Mouse (Mus musculus): ENCODE data around the gene Amigo3. TPM values are rescaled to one million over a fixed set of nuclear protein-coding genes. Genes with fewer than 3 reads are reported as not detected.

Amigo3 gene
- polyA plus RNA-seq, 1 experiment from 2014 or later: 2.9 TPM

DNA sequence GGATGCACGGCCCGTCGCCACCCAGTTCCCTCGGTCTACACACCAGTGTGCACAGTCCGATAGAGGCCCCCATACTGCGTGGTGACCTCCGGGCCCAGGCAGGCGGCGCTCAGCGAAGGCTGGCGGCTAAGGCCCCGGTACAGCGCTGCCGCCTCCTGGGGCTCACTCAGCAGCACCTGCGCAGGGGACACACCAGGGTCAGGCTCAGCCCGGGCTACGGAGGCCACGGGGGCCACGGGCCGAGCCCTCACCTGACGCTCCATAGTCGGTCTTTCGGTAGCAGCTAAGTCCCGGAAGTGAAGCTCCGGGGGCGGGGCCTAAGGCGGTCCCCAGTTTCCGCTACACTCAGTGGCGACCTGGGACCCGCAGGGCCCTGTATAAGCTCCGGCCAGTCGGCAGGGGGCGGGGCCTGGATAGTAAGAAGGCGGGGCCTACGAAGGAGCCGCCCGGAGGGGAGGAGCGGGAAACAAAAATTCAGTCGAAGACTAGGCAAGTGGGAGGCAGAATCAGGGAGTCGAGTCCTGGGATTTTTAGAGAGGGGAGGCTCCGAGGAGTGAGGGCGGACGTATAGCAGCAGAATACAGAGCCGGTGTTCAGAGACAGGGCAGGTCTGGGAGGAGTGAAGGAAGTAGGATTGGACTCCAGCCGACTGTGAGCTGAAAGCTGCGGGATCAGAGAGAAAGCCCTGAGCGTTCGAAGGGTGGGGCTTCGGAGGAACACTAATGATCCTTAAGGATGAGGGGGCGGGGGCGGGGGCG lies 41.4 kb downstream of the Amigo3 start, which contains the start of gene Apeh:
Gene Apeh, minus strand, starts transcription at position 423 of the 758 bp plus-strand sequence.
- Histone ChIP-seq H3K27ac (replicated peaks) (peak within 1 kb of the TSS; percentile 77), H3K27me3 (no peaks in the 10 kb centered on the region), H3K4me1 (replicated peaks) (peaks cover 29% of the 10 kb centered on the region), H3K9ac (peak within 1 kb of the TSS; percentile 76), H3K4me2 (peak within 1 kb of the TSS; percentile 100), H3K9me3 (no peaks in the 10 kb centered on the region), H3K4me3 (peak within 1 kb of the TSS; percentile 73), H3K36me3 (peaks cover 42% of the 10 kb centered on the region)
- under 1% methylated on average over 51 of the region's 52 CpGs for WGBS
- ATAC-seq (ENCODE audit: low FRiP score, low read depth): peak; percentile 91

DNA sequence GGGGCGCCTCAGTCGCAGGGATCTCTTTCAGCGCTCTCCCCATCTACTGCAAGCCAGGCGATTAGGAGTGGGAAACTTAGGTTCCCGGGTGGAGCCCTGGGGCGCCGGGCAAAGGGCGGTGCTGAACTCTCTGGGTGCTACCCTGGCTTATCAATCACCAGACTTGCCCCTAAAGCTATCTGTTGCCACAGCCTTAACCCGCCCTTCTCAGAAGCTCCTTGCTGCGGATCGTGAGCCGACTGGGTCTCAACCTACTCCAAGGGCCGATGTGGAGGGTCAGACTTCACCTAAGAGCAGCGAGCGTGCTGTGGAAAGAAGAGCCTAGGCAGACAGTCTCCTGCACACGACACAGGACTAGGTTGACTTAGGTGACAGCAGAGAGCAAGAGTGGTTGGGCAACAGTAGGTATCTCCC lies 42.0 kb downstream of the Amigo3 start:
- H3K27me3 ChIP-seq: no peaks in the 10 kb centered on the region
- H3K36me3 ChIP-seq: peaks cover 42% of the 10 kb centered on the region
- WGBS: 0% methylated on average over 16 of the region's 16 CpGs
- H3K4me2 ChIP-seq: peak overlapping the region; percentile 100
- peak overlapping the region; percentile 73 for H3K4me3 ChIP-seq
- peak; percentile 21; the same call in 1 of the 2 replicates for ATAC-seq (ENCODE audit: low FRiP score, low read depth)
- peaks cover 29% of the 10 kb centered on the region for H3K4me1 ChIP-seq (replicated peaks)
- H3K9me3 ChIP-seq: no peaks in the 10 kb centered on the region
- H3K27ac ChIP-seq (replicated peaks): peak overlapping the region; percentile 77
- peak overlapping the region; percentile 76 for H3K9ac ChIP-seq

DNA sequence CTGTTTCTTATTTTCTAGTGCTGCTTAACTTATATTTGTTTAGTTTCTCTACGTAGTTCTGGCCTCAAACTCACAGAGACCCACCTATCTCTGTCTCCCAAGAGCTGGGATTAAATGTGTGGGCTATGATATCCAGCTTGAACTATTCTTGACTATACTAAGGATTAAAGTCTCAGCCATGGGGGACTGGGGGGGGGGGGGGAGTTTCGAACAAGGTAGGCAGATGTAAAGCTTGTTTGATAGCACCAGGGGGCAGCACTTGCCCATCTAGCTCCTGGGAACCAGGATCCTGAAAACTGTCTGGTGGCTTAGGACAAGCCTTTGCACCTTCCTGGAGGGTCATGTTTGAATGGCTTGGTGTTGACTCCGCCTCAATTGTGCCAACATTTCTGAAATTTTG lies 42.6 kb downstream of the Amigo3 start:
- peak overlapping the region; percentile 73 for H3K4me3 ChIP-seq
- peak overlapping the region; percentile 100 for H3K4me2 ChIP-seq
- no peaks in the 10 kb centered on the region for H3K9me3 ChIP-seq
- peaks cover 29% of the 10 kb centered on the region for H3K4me1 ChIP-seq (replicated peaks)
- no peaks in the 10 kb centered on the region for H3K27me3 ChIP-seq
- 10% methylated on average over 3 of the region's 3 CpGs for WGBS
- no peak overlapping the region for H3K27ac ChIP-seq (replicated peaks)
- H3K36me3 ChIP-seq: peaks cover 38% of the 10 kb centered on the region
- H3K9ac ChIP-seq: no peak overlapping the region; the same call in 1 of the 2 replicates
- ATAC-seq (ENCODE audit: low FRiP score, low read depth): 0 out of 2 replicates have a peak, but pooled peaks have one; percentile 15

DNA sequence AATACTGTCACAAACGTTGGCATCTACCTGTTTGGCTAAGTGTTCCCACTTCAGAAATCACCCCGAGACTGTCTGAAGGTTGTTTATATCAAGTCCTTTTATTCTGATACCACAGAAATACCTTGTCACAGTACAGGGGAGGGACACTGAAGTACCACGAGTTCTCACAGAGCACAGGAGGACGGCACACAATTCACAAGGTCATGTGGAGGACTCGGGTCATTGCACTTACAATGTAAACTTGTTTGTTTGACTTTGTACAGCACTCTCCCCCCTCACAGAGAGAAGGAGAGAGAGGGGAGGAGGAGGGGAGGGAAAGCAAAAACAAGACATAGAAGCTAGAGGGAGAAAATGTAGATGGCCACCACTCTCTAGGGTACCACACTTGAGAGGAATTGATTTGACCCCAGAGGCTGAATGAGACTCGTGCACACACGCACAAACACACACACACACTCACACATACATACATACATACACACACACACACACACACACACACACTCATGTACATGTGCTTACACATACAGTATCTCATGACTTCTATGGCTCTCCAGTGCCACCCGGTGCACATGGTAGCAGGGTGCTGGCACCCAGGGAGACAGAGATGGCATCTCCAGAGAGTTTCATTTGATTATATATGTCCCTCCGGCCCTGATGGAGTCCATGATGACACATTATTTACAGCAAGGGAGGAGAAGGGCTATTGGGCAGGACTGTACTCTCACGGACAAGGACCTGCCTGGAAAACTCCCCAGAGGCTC lies 43.2 kb downstream of the Amigo3 start:
- peak overlapping the region; percentile 100; the same call in 1 of the 2 replicates for H3K4me2 ChIP-seq
- no peak overlapping the region for H3K27ac ChIP-seq (replicated peaks)
- no peaks in the 10 kb centered on the region for H3K9me3 ChIP-seq
- no peak overlapping the region for H3K4me3 ChIP-seq
- H3K9ac ChIP-seq: no peak overlapping the region
- peaks cover 38% of the 10 kb centered on the region for H3K36me3 ChIP-seq
- ATAC-seq (ENCODE audit: low FRiP score, low read depth): no peak
- WGBS: 60% methylated on average over 10 of the region's 10 CpGs
- H3K27me3 ChIP-seq: no peaks in the 10 kb centered on the region
- peaks cover 29% of the 10 kb centered on the region for H3K4me1 ChIP-seq (replicated peaks)

DNA sequence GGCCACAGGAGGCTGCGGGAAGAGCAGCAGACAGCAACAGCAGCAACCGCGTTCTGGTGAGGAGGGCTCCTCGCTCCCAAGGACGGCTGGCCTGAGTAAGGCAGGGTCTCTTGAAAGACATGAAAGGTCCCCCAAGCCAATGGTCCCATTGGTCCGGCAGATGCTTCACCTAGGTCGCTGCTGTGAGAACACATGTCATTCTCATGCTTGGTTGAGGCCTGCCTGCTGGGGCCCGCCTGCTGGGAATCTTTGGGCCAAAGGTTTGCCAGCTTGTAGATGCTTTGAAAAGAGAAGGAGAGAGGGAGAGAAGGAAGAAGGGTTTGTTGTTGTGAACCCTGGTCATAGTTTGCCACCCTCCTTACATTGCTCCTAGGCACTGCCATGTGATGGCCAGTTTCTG lies 46.7 kb downstream of the Amigo3 start:
- Histone ChIP-seq H3K9ac (no peak overlapping the region), H3K27me3 (no peaks in the 10 kb centered on the region), H3K27ac (replicated peaks) (no peak overlapping the region), H3K9me3 (no peaks in the 10 kb centered on the region), H3K4me1 (replicated peaks) (peaks cover 15% of the 10 kb centered on the region), H3K4me2 (no peak overlapping the region), H3K36me3 (peaks cover 46% of the 10 kb centered on the region), H3K4me3 (no peak overlapping the region)
- no peak for ATAC-seq (ENCODE audit: low FRiP score, low read depth)
- WGBS: 81% methylated on average over 8 of the region's 8 CpGs

DNA sequence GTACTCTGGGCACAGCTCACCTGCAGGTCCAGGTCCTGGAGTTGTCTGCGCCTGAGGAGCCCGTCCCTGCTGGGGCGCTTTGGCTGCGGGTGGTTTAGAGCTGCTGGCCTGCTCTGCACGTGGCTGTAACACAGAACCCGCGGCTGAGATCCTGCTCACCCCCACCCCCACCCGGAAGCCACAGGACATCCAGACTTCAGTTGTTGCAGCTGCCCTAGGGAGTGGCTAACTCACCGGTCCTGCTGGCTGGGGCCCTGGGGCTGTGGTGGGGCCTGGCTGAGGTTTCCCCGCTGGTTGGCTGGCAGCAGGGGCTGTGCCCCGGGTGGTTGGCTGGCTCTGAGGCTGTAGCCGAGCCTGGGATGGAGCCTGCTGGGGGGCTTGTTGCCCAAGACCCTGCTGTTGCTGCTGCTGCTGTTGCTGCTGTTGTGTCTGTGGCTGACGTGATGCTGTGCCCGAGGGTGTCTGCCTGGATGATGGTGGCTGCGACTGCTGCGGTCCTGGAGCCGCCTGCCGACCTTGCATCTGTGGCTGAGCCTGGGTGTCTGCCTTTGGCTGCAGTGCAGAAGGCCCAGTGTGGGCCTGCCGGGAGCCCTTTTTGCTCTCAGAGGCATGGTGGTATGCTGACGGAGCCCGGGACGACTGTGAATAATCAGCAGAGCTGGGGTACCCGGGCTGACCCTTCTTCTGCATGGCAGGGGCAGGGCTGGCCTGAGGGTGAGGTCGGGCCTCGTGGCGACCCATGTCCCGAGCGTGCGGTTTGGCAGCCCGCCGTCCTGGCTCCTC lies 52.0 kb downstream of the Amigo3 start:
- Histone ChIP-seq H3K9me3 (no peaks in the 10 kb centered on the region), H3K27me3 (no peaks in the 10 kb centered on the region), H3K36me3 (peaks cover 36% of the 10 kb centered on the region), H3K4me2 (no peak overlapping the region), H3K4me3 (no peak overlapping the region), H3K27ac (replicated peaks) (no peak overlapping the region), H3K9ac (no peak overlapping the region), H3K4me1 (replicated peaks) (peaks cover 11% of the 10 kb centered on the region; the same call in 1 of the 2 replicates)
- WGBS: 36% methylated on average over 31 of the region's 31 CpGs
- peak; percentile 15; the same call in 1 of the 2 replicates for ATAC-seq (ENCODE audit: low FRiP score, low read depth)

Small RNA genes lying within 50 kb of the gene (microRNA-seq; reads per million reads assigned to microRNA genes)
- gene Gm47303 (not detected), gene Mir7088 (not detected)

Other genes starting within 250 kb of the Amigo3 start
- 94.5 and 97.0 TPM in 2 replicates for gene Rbm6, start 179.9 kb upstream of the Amigo3 start, polyA plus RNA-seq (2015; fragmentation: Nextera tagmentation; extraction: Ambion mirVana)
- 22.9 and 24.3 TPM in 2 replicates for gene Mon1a, start 165.0 kb upstream of the Amigo3 start, polyA plus RNA-seq (2015; fragmentation: Nextera tagmentation; extraction: Ambion mirVana)
- gene Mst1r, start 146.3 kb upstream of the Amigo3 start, polyA plus RNA-seq (2015; fragmentation: Nextera tagmentation; extraction: Ambion mirVana): 1.4 and 1.9 TPM in 2 replicates
- gene Actl11, start 124.7 kb upstream of the Amigo3 start, polyA plus RNA-seq (2015; fragmentation: Nextera tagmentation; extraction: Ambion mirVana): not detected in 2 replicates
- gene Camkv, start 117.5 kb upstream of the Amigo3 start, polyA plus RNA-seq (2015; fragmentation: Nextera tagmentation; extraction: Ambion mirVana): 38.9 and 47.2 TPM in 2 replicates
- 8.4 and 10.5 TPM in 2 replicates for gene Traip, start 103.0 kb upstream of the Amigo3 start, polyA plus RNA-seq (2015; fragmentation: Nextera tagmentation; extraction: Ambion mirVana)
- gene Uba7, start 77.7 kb upstream of the Amigo3 start, polyA plus RNA-seq (2015; fragmentation: Nextera tagmentation; extraction: Ambion mirVana): 6.4 and 8.2 TPM in 2 replicates
- gene Gm20661, start 70.1 kb upstream of the Amigo3 start, polyA plus RNA-seq (2015; fragmentation: Nextera tagmentation; extraction: Ambion mirVana): 1.1 and 1.5 TPM in 2 replicates
- 17.9 and 20.2 TPM in 2 replicates for gene Inka1, start 67.3 kb upstream of the Amigo3 start, polyA plus RNA-seq (2015; fragmentation: Nextera tagmentation; extraction: Ambion mirVana)
- gene Cdhr4, start 60.7 kb upstream of the Amigo3 start, polyA plus RNA-seq (2015; fragmentation: Nextera tagmentation; extraction: Ambion mirVana): 2.5 and 3.8 TPM in 2 replicates
- 0.80 TPM in 1 of 2 replicates, not detected in the other for gene Gm20662, start 56.8 kb upstream of the Amigo3 start, polyA plus RNA-seq (2015; fragmentation: Nextera tagmentation; extraction: Ambion mirVana)
- gene Ip6k1, start 50.7 kb upstream of the Amigo3 start, polyA plus RNA-seq (2015; fragmentation: Nextera tagmentation; extraction: Ambion mirVana): 102 and 112 TPM in 2 replicates
- gene Gmppb, start 3.9 kb upstream of the Amigo3 start, polyA plus RNA-seq (2015; fragmentation: Nextera tagmentation; extraction: Ambion mirVana): 21.2 and 23.9 TPM in 2 replicates
- gene Mst1, start 27.3 kb downstream of the Amigo3 start, polyA plus RNA-seq (2015; fragmentation: Nextera tagmentation; extraction: Ambion mirVana): 0.18 TPM in 1 of 2 replicates, not detected in the other
- gene Rnf123, start 30.2 kb downstream of the Amigo3 start, polyA plus RNA-seq (2015; fragmentation: Nextera tagmentation; extraction: Ambion mirVana): 48.9 TPM in 2 replicates
- gene Apeh, start 41.4 kb downstream of the Amigo3 start, polyA plus RNA-seq (2015; fragmentation: Nextera tagmentation; extraction: Ambion mirVana): 52.2 and 62.2 TPM in 2 replicates
- 10.0 and 10.2 TPM in 2 replicates for gene Bsn, start 137.2 kb downstream of the Amigo3 start, polyA plus RNA-seq (2015; fragmentation: Nextera tagmentation; extraction: Ambion mirVana)
- 73.8 and 86.0 TPM in 2 replicates for gene Dag1, start 210.8 kb downstream of the Amigo3 start, polyA plus RNA-seq (2015; fragmentation: Nextera tagmentation; extraction: Ambion mirVana)
- gene Nicn1, start 237.3 kb downstream of the Amigo3 start, polyA plus RNA-seq (2015; fragmentation: Nextera tagmentation; extraction: Ambion mirVana): 130 and 134 TPM in 2 replicates
- 27.0 and 28.3 TPM in 2 replicates for gene Amt, start 243.7 kb downstream of the Amigo3 start, polyA plus RNA-seq (2015; fragmentation: Nextera tagmentation; extraction: Ambion mirVana)